Mouse (Mus musculus): ENCODE measurements around the gene Zmiz1. TPM values are rescaled to one million over a fixed set of nuclear protein-coding genes. Genes with fewer than 3 reads are reported as not detected.

The Zmiz1 gene
- polyA plus RNA-seq, 1 experiment = 0.68 TPM

- peaks cover 6% of the 10 kb centered on the region for H3K27me3 ChIP-seq (ENCODE audit: control insufficient read depth)
- H3K9me3 ChIP-seq (ENCODE audit: control insufficient read depth, low read length) = no peaks in the 10 kb centered on the region
- H3K4me1 ChIP-seq (ENCODE audit: control insufficient read depth) = peaks cover 41% of the 10 kb centered on the region
Measured at GRCm38 (mm10) chr14:25423721-25424443, 35.1 kb upstream of the Zmiz1 start.

GRCm38 (mm10) chr14:25438255-25438654, 20.7 kb upstream of the Zmiz1 start:
- peaks cover 7% of the 10 kb centered on the region for H3K4me1 ChIP-seq (ENCODE audit: control insufficient read depth)
- no peaks in the 10 kb centered on the region for H3K27me3 ChIP-seq (ENCODE audit: control insufficient read depth)
- no peaks in the 10 kb centered on the region for H3K36me3 ChIP-seq (ENCODE audit: control insufficient read depth)
- H3K4me3 ChIP-seq (replicated peaks) = no peak overlapping the region
- no peak for TF ChIP-seq TAL1 (IDR thresholded peaks at IDR 0.05; ENCODE audit: low read length)
- TF ChIP-seq GATA1 (IDR thresholded peaks at IDR 0.05; ENCODE audit: low read length) = no peak
- no peaks in the 10 kb centered on the region for H3K9me3 ChIP-seq (ENCODE audit: control insufficient read depth, low read length)

More at GRCm38 (mm10) chr14:25423721-25424443, 35.1 kb upstream of the Zmiz1 start:
- Histone ChIP-seq H3K36me3 (ENCODE audit: control insufficient read depth) (no peaks in the 10 kb centered on the region), H3K4me3 (replicated peaks) (no peak overlapping the region)
- TF ChIP-seq TAL1 (IDR thresholded peaks at IDR 0.05; ENCODE audit: low read length) = no peak
- no peak for TF ChIP-seq GATA1 (IDR thresholded peaks at IDR 0.05; ENCODE audit: low read length)

GRCm38 (mm10) chr14:25440116-25440515, 18.9 kb upstream of the Zmiz1 start:
- Histone ChIP-seq H3K4me3 (replicated peaks) (no peak overlapping the region), H3K36me3 (ENCODE audit: control insufficient read depth) (no peaks in the 10 kb centered on the region), H3K9me3 (ENCODE audit: control insufficient read depth, low read length) (no peaks in the 10 kb centered on the region)

GRCm38 (mm10) chr14:25440777-25441176, 18.2 kb upstream of the Zmiz1 start:
- H3K27me3 ChIP-seq (ENCODE audit: control insufficient read depth) = peaks cover 2% of the 10 kb centered on the region; the same call in 1 of the 2 replicates
- H3K4me1 ChIP-seq (ENCODE audit: control insufficient read depth) = peaks cover 9% of the 10 kb centered on the region
- H3K36me3 ChIP-seq (ENCODE audit: control insufficient read depth) = no peaks in the 10 kb centered on the region
- no peak overlapping the region for H3K4me3 ChIP-seq (replicated peaks)
- no peaks in the 10 kb centered on the region for H3K9me3 ChIP-seq (ENCODE audit: control insufficient read depth, low read length)
- TF ChIP-seq TAL1 (IDR thresholded peaks at IDR 0.05; ENCODE audit: low read length) = no peak
- no peak for TF ChIP-seq GATA1 (IDR thresholded peaks at IDR 0.05; ENCODE audit: low read length)

More at GRCm38 (mm10) chr14:25440116-25440515, 18.9 kb upstream of the Zmiz1 start:
- TF ChIP-seq TAL1 (IDR thresholded peaks at IDR 0.05; ENCODE audit: low read length) = no peak
- TF ChIP-seq GATA1 (IDR thresholded peaks at IDR 0.05; ENCODE audit: low read length) = no peak
- Histone ChIP-seq H3K27me3 (ENCODE audit: control insufficient read depth) (peaks cover 2% of the 10 kb centered on the region; the same call in 1 of the 2 replicates), H3K4me1 (ENCODE audit: control insufficient read depth) (peaks cover 9% of the 10 kb centered on the region)

GRCm38 (mm10) chr14:25441469-25441868, 17.5 kb upstream of the Zmiz1 start:
- H3K27me3 ChIP-seq (ENCODE audit: control insufficient read depth) = peaks cover 2% of the 10 kb centered on the region; the same call in 1 of the 2 replicates
- no peak for TF ChIP-seq TAL1 (IDR thresholded peaks at IDR 0.05; ENCODE audit: low read length)
- H3K36me3 ChIP-seq (ENCODE audit: control insufficient read depth) = no peaks in the 10 kb centered on the region
- no peak overlapping the region for H3K4me3 ChIP-seq (replicated peaks)
- peaks cover 9% of the 10 kb centered on the region for H3K4me1 ChIP-seq (ENCODE audit: control insufficient read depth)
- no peaks in the 10 kb centered on the region for H3K9me3 ChIP-seq (ENCODE audit: control insufficient read depth, low read length)

GRCm38 (mm10) chr14:25442676-25443075, 16.3 kb upstream of the Zmiz1 start:
- no peaks in the 10 kb centered on the region for H3K9me3 ChIP-seq (ENCODE audit: control insufficient read depth, low read length)
- H3K36me3 ChIP-seq (ENCODE audit: control insufficient read depth) = no peaks in the 10 kb centered on the region
- no peak overlapping the region for H3K4me3 ChIP-seq (replicated peaks)
- H3K4me1 ChIP-seq (ENCODE audit: control insufficient read depth) = peaks cover 9% of the 10 kb centered on the region
- TF ChIP-seq GATA1 (IDR thresholded peaks at IDR 0.05; ENCODE audit: low read length) = no peak
- TF ChIP-seq TAL1 (IDR thresholded peaks at IDR 0.05; ENCODE audit: low read length) = no peak
- H3K27me3 ChIP-seq (ENCODE audit: control insufficient read depth) = peaks cover 2% of the 10 kb centered on the region; the same call in 1 of the 2 replicates

- Histone ChIP-seq H3K4me3 (replicated peaks) (no peak overlapping the region), H3K27me3 (ENCODE audit: control insufficient read depth) (peaks cover 5% of the 10 kb centered on the region; the same call in 1 of the 2 replicates), H3K36me3 (ENCODE audit: control insufficient read depth) (no peaks in the 10 kb centered on the region), H3K9me3 (ENCODE audit: control insufficient read depth, low read length) (no peaks in the 10 kb centered on the region), H3K4me1 (ENCODE audit: control insufficient read depth) (peaks cover 14% of the 10 kb centered on the region)
- TF ChIP-seq GATA1 (IDR thresholded peaks at IDR 0.05; ENCODE audit: low read length) = no peak
- no peak for TF ChIP-seq TAL1 (IDR thresholded peaks at IDR 0.05; ENCODE audit: low read length)
Measured at GRCm38 (mm10) chr14:25447136-25447775, 11.7 kb upstream of the Zmiz1 start.

- no peaks in the 10 kb centered on the region for H3K9me3 ChIP-seq (ENCODE audit: control insufficient read depth, low read length)
Measured at GRCm38 (mm10) chr14:25448471-25448870, 10.5 kb upstream of the Zmiz1 start.

GRCm38 (mm10) chr14:25451099-25451667, 7.8 kb upstream of the Zmiz1 start:
- peaks cover 8% of the 10 kb centered on the region for H3K4me1 ChIP-seq (ENCODE audit: control insufficient read depth)
- no peak for TF ChIP-seq TAL1 (IDR thresholded peaks at IDR 0.05; ENCODE audit: low read length)
- no peak for TF ChIP-seq GATA1 (IDR thresholded peaks at IDR 0.05; ENCODE audit: low read length)
- H3K4me3 ChIP-seq (replicated peaks) = no peak overlapping the region
- H3K27me3 ChIP-seq (ENCODE audit: control insufficient read depth) = peaks cover 37% of the 10 kb centered on the region
- no peaks in the 10 kb centered on the region for H3K36me3 ChIP-seq (ENCODE audit: control insufficient read depth)
- no peaks in the 10 kb centered on the region for H3K9me3 ChIP-seq (ENCODE audit: control insufficient read depth, low read length)

More at GRCm38 (mm10) chr14:25448471-25448870, 10.5 kb upstream of the Zmiz1 start:
- no peak for TF ChIP-seq TAL1 (IDR thresholded peaks at IDR 0.05; ENCODE audit: low read length)
- no peak for TF ChIP-seq GATA1 (IDR thresholded peaks at IDR 0.05; ENCODE audit: low read length)
- H3K4me1 ChIP-seq (ENCODE audit: control insufficient read depth) = peaks cover 11% of the 10 kb centered on the region
- H3K4me3 ChIP-seq (replicated peaks) = no peak overlapping the region
- peaks cover 13% of the 10 kb centered on the region for H3K27me3 ChIP-seq (ENCODE audit: control insufficient read depth)
- H3K36me3 ChIP-seq (ENCODE audit: control insufficient read depth) = no peaks in the 10 kb centered on the region
